ENCODE assay signal across 25 mouse cellular contexts in genomic region chr8:64657517-64657916, GRCm38 (mm10). TPM values are rescaled to one million over a fixed set of nuclear protein-coding genes. Genes with fewer than 3 reads are reported as not detected.
DNase-seq lines count a peak whose midpoint lies in the region; ATAC-seq lines count a peak whose summit lies in the region.
"Had no signal": no experiment of that assay in that cellular context is flagged by ENCODE, and none has a peak within 500 bp of the region (broad histone marks: within the 10 kb centered on the region; RNA-seq: fewer than 3 reads in every experiment).

No protein-coding gene starts in this region.

- H3K9ac ChIP-seq in forebrain, embryonic 15.5 days (replicated peaks) = no peak overlapping the region
- no peak overlapping the region for H3K9ac ChIP-seq in forebrain, embryonic 12.5 days
- H3K9ac ChIP-seq in midbrain, embryonic 13.5 days (replicated peaks) = no peak overlapping the region
- H3K9ac ChIP-seq: embryonic facial prominence, embryonic 12.5 days; heart, embryonic 15.5 days; liver, postnatal 0 days; neural tube, embryonic 13.5 days; stomach, embryonic 15.5 days had no signal

- DNase-seq in forebrain, embryonic 10.5 days (ENCODE audit: extremely low spot score, low spot score) = no peak
- DNase-seq in ES-CJ7 (ENCODE audit: low read depth, low spot score) = peak; percentile 79
- no peak for DNase-seq in adrenal gland, postnatal 4 days (ENCODE audit: low spot score in 2 of 2)
- no peak for DNase-seq in ovary, postnatal 10 days (ENCODE audit: low spot score)
- DNase-seq in B cell, adult 2 months = no peak
- DNase-seq: adrenal gland, adult 8-10 months; cerebellum, adult 11-12 months; gastrocnemius, postnatal 36 days; heart, postnatal 4 days; kidney, adult 2 months; kidney, postnatal 14 days; liver, postnatal 0 days; lung, postnatal 10 days; thymus, adult 2 months had no signal

- H3K4me3 ChIP-seq in forebrain, embryonic 10.5 days = no peak overlapping the region
- H3K4me3 ChIP-seq in forebrain, embryonic 15.5 days = no peak overlapping the region
- no peak overlapping the region for H3K4me3 ChIP-seq in forebrain, embryonic 12.5 days (replicated peaks)
- no peak overlapping the region for H3K4me3 ChIP-seq in midbrain, embryonic 13.5 days (replicated peaks)
- H3K4me3 ChIP-seq: embryonic facial prominence, embryonic 12.5 days; erythroblast, embryonic 14.5 days; heart, embryonic 15.5 days; limb, embryonic 10.5 days; neural tube, embryonic 13.5 days; stomach, embryonic 15.5 days had no signal

- 19% methylated on average over 7 of the region's 7 CpGs for WGBS in forebrain, embryonic 10.5 days
- 3% methylated on average over 7 of the region's 7 CpGs for WGBS in forebrain, embryonic 15.5 days
- WGBS in forebrain, embryonic 12.5 days = 9% methylated on average over 7 of the region's 7 CpGs
- WGBS in midbrain, embryonic 13.5 days = 5% methylated on average over 7 of the region's 7 CpGs

- peaks cover 32% of the 10 kb centered on the region for H3K4me1 ChIP-seq in forebrain, embryonic 10.5 days
- peaks cover 27% of the 10 kb centered on the region for H3K4me1 ChIP-seq in forebrain, embryonic 15.5 days
- peaks cover 39% of the 10 kb centered on the region for H3K4me1 ChIP-seq in forebrain, embryonic 12.5 days
- H3K4me1 ChIP-seq in midbrain, embryonic 13.5 days (replicated peaks) = peaks cover 50% of the 10 kb centered on the region
- H3K4me1 ChIP-seq: heart, embryonic 15.5 days; stomach, embryonic 15.5 days had no signal

- H3K27ac ChIP-seq in forebrain, embryonic 10.5 days = peak overlapping the region; percentile 73; the same call in 1 of the 2 replicates
- H3K27ac ChIP-seq in forebrain, embryonic 15.5 days (replicated peaks) = no peak overlapping the region
- peak overlapping the region; percentile 80; the same call in 1 of the 2 replicates for H3K27ac ChIP-seq in forebrain, embryonic 12.5 days
- peak overlapping the region; percentile 57 for H3K27ac ChIP-seq in midbrain, embryonic 13.5 days
- H3K27ac ChIP-seq: embryonic facial prominence, embryonic 12.5 days; heart, embryonic 15.5 days; limb, embryonic 10.5 days; neural tube, embryonic 13.5 days; stomach, embryonic 15.5 days had no signal

- no peaks in the 10 kb centered on the region for H3K27me3 ChIP-seq in forebrain, embryonic 10.5 days (ENCODE audit: poor library complexity, severe bottlenecking)
- no peaks in the 10 kb centered on the region for H3K27me3 ChIP-seq in forebrain, embryonic 15.5 days
- H3K27me3 ChIP-seq in forebrain, embryonic 12.5 days = no peaks in the 10 kb centered on the region
- H3K27me3 ChIP-seq in midbrain, embryonic 13.5 days = no peaks in the 10 kb centered on the region
- H3K27me3 ChIP-seq: CH12.LX; embryonic facial prominence, embryonic 12.5 days; heart, embryonic 15.5 days; neural tube, embryonic 13.5 days; stomach, embryonic 15.5 days had no signal

- H3K4me2 ChIP-seq in forebrain, embryonic 15.5 days (replicated peaks) = no peak overlapping the region
- H3K4me2 ChIP-seq in forebrain, embryonic 12.5 days = peak overlapping the region; percentile 6; the same call in 1 of the 2 replicates
- no peak overlapping the region for H3K4me2 ChIP-seq in midbrain, embryonic 13.5 days (replicated peaks)
- H3K4me2 ChIP-seq: embryonic facial prominence, embryonic 12.5 days; heart, embryonic 15.5 days; neural tube, embryonic 13.5 days; stomach, embryonic 15.5 days had no signal

- H3K36me3 ChIP-seq in forebrain, embryonic 10.5 days (replicated peaks) = no peaks in the 10 kb centered on the region; the same call in 1 of the 2 replicates
- no peaks in the 10 kb centered on the region for H3K36me3 ChIP-seq in forebrain, embryonic 15.5 days
- peaks cover 13% of the 10 kb centered on the region; the same call in 1 of the 2 replicates for H3K36me3 ChIP-seq in forebrain, embryonic 12.5 days (replicated peaks)
- peaks cover 6% of the 10 kb centered on the region for H3K36me3 ChIP-seq in midbrain, embryonic 13.5 days
- H3K36me3 ChIP-seq: embryonic facial prominence, embryonic 12.5 days; heart, embryonic 15.5 days; limb, embryonic 10.5 days; neural tube, embryonic 13.5 days; stomach, embryonic 15.5 days had no signal

- ATAC-seq in forebrain, embryonic 15.5 days (replicated peaks) = no peak
- peak; percentile 25; the same call in 1 of the 2 replicates for ATAC-seq in forebrain, embryonic 12.5 days (ENCODE audit: low FRiP score)
- no peak for ATAC-seq in midbrain, embryonic 13.5 days
- ATAC-seq: liver, postnatal 0 days had no signal

- no peaks in the 10 kb centered on the region for H3K9me3 ChIP-seq in forebrain, embryonic 10.5 days
- no peaks in the 10 kb centered on the region for H3K9me3 ChIP-seq in forebrain, embryonic 15.5 days
- H3K9me3 ChIP-seq in forebrain, embryonic 12.5 days = no peaks in the 10 kb centered on the region
- H3K9me3 ChIP-seq in midbrain, embryonic 13.5 days = no peaks in the 10 kb centered on the region
- H3K9me3 ChIP-seq: embryonic facial prominence, embryonic 12.5 days; heart, embryonic 15.5 days; limb, embryonic 10.5 days; neural tube, embryonic 13.5 days; stomach, embryonic 15.5 days had no signal

RNA-seq across cellular contexts. Expression of gene Cpe, which starts 35.3 kb away (rescaled TPM):
- polyA plus RNA-seq in forebrain, embryonic 10.5 days (2016; fragmentation: Nextera tagmentation; extraction: Ambion mirVana) = 98.7 and 107 TPM in 2 replicates
- polyA plus RNA-seq in forebrain, embryonic 15.5 days (2015; fragmentation: Nextera tagmentation; extraction: Ambion mirVana) = 444 and 498 TPM in 2 replicates
- polyA plus RNA-seq in forebrain, embryonic 12.5 days (2016; fragmentation: Nextera tagmentation; extraction: Ambion mirVana) = 367 and 417 TPM in 2 replicates
- 676 and 719 TPM in 2 replicates for polyA plus RNA-seq in midbrain, embryonic 13.5 days (2015; fragmentation: Nextera tagmentation; extraction: Ambion mirVana)
- 100 to 1,000 TPM; 515 to 519 TPM for total RNA-seq in adrenal gland, postnatal 4 days (2021)
- total RNA-seq: megakaryocyte progenitor cell, adult 5-6 weeks had no signal
- polyA plus RNA-seq: erythroblast, embryonic 14.5 days had no signal
